Mouse (Mus musculus) thymus, postnatal 25 days (tissue): ENCODE measurements around the gene Cuedc1.
"Not testable (repeated sequence)": the region's sequence is repeated elsewhere in the genome, so short reads cannot be mapped to it uniquely, and the experiment has no call there.

ENCODE experiments used
- DNase-seq: peaks from one replicate; pipeline ENCODE4 v3.0.0; 2022

Cuedc1 gene

GRCm38 (mm10) chr11:88204593-88205368 is 106.9 kb downstream of the Cuedc1 start:
- no peak for DNase-seq

- DNase-seq, result not testable (repeated sequence)
Measured at GRCm38 (mm10) chr11:88206576-88206975, 108.7 kb downstream of the Cuedc1 start.

- DNase-seq, result no peak
Measured at GRCm38 (mm10) chr11:88207697-88208096, 109.8 kb downstream of the Cuedc1 start.

- DNase-seq, result no peak
Measured at GRCm38 (mm10) chr11:88211824-88212582, 114.1 kb downstream of the Cuedc1 start.

DNA sequence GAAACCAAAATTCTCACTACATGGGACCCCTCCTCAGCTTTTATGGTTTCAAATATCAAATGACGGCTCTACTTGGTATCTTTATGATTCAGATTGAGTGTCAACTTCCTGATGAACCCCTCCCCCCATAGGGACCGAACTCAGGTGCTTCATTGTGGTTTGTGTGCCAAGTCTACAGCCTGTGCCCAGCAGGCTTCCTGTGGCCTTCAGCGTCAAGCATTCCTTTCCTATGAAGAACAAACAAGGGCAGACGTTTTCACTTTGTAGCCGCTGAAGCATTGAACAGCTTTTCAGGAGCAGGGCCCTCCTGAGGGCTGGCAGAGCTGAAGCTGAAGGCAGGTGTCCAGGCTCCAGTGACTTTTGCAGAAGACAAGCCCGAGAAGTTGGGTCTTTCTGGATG is 115.9 kb downstream of the Cuedc1 start:
- DNase-seq, result no peak

DNA sequence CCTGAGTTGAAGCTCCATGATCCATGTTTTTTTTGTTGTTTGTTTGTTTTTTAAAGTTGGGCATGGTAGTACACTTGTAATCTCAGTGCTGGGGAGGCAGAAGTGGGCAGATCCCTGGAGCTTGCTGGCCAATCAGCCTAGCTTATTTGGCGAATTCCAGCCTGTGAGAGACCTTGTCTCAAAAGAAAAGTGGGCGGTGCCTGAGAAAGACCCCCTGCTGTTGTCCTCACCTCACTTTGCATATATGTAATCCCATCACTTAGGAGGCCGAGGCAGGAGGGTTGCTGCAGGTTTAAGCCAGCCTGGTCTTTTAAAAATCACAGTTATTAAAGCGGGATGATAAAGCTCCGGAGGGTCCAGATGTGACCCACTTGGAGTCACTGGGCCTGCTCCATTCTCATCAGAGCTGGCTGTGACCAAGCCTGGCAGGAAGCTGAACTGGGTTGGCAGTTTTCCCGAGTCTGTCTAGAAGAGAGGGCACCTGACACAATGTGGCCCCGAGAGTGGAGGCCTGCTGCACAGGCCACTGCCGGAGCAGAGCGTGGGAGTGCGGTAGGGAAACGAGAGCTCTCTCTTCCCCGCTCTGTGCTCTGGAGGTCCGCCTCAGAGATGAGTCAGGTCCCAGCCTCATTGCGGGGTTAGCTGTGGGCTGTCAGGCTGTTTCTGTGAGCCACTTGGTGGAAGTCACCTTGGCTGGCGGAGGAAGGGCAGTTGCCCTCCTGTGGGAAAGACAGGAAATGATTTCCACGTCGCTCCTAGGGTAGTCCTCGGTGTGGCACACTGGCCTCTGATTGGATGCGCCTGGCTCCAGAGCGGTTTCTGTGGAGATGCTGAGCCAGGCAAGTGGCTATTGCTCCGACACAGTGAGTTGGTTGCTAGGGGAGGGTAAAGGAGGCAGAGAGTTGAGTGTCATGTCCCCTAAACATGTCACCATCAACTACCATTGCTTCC is 117.3 kb downstream of the Cuedc1 start:
- DNase-seq, result no peak

DNA sequence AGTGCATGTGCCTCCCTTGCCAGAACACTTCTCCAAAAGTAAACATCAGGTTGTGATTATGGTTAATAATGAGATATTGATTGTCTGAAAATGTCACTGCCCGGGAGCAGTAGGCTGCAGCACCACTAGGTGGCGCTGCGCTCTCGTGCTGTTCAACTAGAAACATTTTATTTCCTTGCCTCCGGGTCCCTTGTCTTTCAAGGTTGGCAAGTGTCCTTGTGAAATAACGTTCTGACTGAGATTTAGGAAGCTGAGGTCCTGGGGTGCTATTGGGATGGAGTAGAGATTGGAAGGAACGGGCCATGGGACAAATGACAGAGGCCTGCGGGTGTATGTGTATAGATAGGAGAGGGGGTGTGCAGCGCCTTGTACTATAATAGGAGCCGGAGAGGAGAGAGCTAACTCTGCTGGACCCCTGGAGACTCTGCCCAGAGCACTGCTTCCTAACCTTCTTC is 118.4 kb downstream of the Cuedc1 start:
- peak; percentile 56 for DNase-seq

DNA sequence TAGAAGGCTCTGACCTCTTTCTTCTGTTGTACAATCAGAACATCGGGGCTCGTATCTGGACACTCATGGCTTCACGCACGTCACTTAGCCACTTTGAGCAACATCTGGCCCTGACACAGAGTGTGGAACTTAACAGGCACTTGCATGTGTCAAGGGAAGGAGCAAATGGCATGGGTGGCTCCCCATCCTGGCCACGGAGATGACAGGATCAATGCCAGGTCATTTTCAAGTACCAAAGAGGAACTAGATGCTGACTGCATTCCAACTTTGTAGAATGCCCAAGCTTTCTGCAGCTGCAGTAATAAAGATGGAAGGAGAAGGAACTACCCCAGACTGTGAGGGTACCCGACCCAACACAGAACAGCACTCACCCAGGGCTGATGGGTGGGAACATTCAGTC is 120.3 kb downstream of the Cuedc1 start:
- DNase-seq, result no peak

- no peak for DNase-seq
Measured at GRCm38 (mm10) chr11:88218586-88218985, 120.7 kb downstream of the Cuedc1 start.

- DNase-seq, result no peak
Measured at GRCm38 (mm10) chr11:88221929-88222475, 124.1 kb downstream of the Cuedc1 start.

GRCm38 (mm10) chr11:88227001-88227957 is 129.4 kb downstream of the Cuedc1 start:
- DNase-seq, result no peak

DNA sequence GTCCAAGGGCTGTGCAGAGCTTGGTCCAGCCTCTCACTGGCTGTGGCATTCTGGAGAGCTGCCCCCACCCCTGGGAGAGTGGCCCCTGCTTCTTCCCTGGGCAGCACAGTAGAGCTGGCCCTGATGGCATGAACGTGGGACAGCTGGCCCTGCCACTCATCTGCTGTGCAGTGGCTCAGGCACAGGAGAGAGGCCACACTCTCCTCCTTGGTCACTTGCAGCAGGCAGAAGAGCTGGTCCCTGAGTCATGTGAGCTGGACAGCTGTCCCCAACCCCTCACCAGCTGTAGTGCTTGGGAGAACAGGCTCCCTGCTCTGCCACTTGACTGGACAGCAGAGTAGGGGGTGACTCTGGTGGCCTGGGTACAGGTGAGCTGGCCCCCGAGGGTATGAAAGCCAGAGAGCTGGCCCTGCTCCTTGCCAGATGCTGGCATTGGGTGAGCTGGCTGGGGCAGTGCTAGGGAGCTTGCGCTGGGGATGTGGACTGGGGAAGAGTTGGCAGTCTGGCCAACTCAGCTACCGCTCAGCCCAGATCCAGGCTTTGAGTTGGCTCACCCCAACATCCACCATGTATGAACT is 133.4 kb downstream of the Cuedc1 start:
- DNase-seq, result no peak

DNA sequence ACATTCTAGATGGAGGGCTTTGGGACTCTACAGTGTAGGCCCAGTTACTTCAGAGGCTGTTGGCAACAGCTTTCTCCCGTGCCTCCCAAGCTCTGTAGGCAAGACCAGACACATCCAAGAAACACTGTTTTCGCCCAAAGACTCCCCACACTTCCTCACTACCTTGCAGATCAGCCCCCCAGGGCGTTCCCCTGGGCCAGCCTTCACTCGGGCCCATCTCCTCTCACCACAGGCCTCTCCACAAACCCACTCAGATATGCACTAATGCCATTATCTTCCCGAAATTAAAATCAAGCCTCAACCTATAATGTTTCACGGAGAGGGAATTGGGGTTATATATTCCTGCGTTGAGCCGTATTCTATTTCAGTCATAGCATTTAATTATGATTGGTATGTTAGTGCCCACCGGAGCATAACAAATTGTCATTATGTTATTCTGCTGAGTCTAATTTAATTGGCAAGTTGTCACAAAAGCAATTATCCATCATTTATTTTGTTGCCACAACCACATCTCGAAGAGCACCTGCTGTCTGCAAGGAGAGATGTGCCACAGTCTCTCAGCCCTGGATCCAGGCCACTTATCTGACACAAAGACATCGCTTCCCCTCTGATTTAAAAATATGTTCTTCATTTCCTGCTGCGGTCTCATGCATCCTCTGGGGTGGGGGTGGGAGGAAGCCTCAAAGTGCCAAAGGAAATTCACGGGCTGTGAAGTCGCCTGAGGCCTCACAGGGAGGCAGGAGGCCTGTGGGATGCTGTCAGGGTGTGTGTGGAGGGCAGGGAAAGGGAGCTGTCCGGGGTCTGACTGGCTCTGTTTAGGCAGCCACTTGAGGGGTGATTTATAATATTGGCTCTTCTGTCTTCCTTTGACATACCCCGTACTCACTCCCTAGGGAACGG is 135.9 kb downstream of the Cuedc1 start:
- peak; percentile 44 for DNase-seq

- DNase-seq, result no peak
Measured at GRCm38 (mm10) chr11:88234789-88235188, 136.9 kb downstream of the Cuedc1 start.

DNA sequence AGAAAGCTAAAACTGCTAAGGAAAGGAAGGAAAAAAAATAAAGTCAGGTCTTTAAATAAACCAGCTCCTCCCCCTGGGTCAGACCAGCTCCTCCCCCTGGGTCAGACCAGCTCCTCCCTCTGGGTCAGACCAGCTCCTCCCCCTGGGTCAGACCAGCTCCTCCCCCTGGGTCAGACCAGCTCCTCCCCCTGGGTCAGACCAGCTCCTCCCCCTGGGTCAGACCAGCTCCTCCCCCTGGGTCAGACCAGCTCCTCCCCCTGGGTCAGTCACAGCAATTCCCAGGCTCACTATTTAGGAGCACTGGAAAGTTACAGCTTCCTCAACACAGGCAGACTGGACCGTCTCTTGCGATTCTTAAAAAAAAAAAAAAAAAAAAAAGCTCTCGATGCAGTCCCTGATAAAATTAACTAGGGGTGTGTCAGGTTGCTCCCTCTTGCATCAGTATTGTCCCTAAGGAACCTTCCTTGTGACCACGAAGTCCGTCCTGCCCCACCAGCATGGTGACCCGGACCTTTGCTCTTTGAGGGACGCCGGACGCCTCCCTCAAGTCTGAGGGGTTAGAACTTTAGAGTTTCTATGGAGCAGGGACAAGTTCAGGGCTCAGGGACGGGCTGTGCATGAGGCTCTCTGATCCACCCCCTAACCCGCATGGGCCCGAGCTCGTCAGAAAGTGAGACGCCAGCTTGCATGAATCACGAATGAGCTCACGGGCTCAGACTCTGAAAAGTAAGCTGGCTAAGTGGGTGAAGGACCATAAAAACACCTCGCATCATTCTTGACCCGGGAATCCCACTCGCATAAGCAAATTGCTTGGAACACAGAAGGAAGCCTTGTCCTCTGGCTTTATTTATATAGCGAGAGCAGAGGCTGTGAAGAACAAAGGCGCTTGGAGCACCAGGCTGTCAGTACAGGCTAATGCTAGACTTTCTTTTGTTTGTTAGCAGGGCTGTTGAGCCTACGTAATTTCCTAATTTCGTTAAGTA is 137.7 kb downstream of the Cuedc1 start:
- no peak for DNase-seq

- no peak for DNase-seq
Measured at GRCm38 (mm10) chr11:88240275-88240674, 142.4 kb downstream of the Cuedc1 start.

DNA sequence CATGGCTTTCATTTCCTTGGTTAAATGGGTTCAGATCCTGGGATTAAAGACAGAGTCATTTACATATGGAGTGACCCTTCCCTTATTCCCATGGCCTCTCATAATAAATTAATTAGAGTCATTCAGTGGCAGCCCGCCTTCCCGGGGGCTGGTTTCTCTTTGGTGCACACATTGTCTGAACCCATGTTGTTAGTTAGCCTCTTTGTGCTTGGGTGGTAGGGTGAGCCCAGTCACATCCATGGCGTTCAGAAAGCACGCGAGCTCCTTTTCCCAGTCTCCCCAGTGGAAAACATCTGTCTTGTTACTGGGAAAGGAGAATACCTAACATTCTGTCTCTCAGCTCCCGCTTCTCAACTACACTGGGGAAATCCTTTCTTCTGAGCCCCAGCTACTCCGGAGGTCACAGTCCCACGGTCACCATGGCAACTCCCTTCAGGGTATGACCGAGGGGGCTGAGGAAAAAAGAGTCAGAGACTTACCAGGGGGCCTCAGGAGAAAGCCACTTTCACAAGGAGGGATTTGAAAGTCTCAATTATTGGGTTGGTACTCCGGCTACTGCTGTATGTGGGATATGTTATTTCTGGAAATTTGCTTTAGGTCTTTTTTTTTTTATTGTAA is 143.0 kb downstream of the Cuedc1 start:
- DNase-seq, result no peak
